Mouse (Mus musculus) MEL (cell line): ENCODE measurements around the gene Tmed6. TPM values are rescaled to one million over a fixed set of nuclear protein-coding genes. Genes with fewer than 3 reads are reported as not detected.

ENCODE experiments used
- DNase-seq: peaks from one replicate; pipeline ENCODE4 v3.0.0; 2011; ENCODE audit warnings: low read depth, low spot score
- H3K27ac ChIP-seq: 2 replicates; pipeline ENCODE4 v1.5.1; 2012; ENCODE audit warnings: low read depth, mild to moderate bottlenecking, control low read depth, low read length, moderate library complexity; ENCODE audit not compliant: control insufficient read depth
- H3K27me3 ChIP-seq, 2 experiments: fragments of 150-350 bp in 1 of 2; sonication (generic) in 1 of 2; 2 replicates each; pipeline ENCODE4 v1.6.1; 2012; ENCODE audit warnings: low read length in 2 of 2, mild to moderate bottlenecking in 2 of 2, improper control_type of control experiment in 1 of 2, moderate library complexity in 1 of 2; ENCODE audit not compliant: insufficient read depth in 2 of 2, control insufficient read depth in 1 of 2
- H3K36me3 ChIP-seq, 2 experiments: 2 replicates each; pipeline ENCODE4 v1.6.1; 2012 to 2014; ENCODE audit warnings: low read length in 2 of 2, improper control_type of control experiment in 1 of 2, inconsistent platforms in 1 of 2, mild to moderate bottlenecking in 1 of 2; ENCODE audit not compliant: insufficient read depth in 2 of 2, control insufficient read depth in 1 of 2
- H3K4me1 ChIP-seq, 2 experiments: fragments of 150-350 bp in 1 of 2; sonication (generic) in 1 of 2; 2 replicates each; pipeline ENCODE4 v1.6.1; 2012; ENCODE audit warnings: low read length in 2 of 2, improper control_type of control experiment in 1 of 2, mild to moderate bottlenecking in 1 of 2; ENCODE audit not compliant: insufficient read depth in 2 of 2, control insufficient read depth in 1 of 2
- H3K4me3 ChIP-seq, 2 experiments: fragments of 150-350 bp in 1 of 2; sonication (generic) in 1 of 2; 2 replicates each; pipeline ENCODE4 v1.5.1; 2012; ENCODE audit warnings: low read depth in 2 of 2, low read length in 2 of 2, mild to moderate bottlenecking in 2 of 2, moderate library complexity in 2 of 2, control low read depth in 1 of 2, improper control_type of control experiment in 1 of 2; ENCODE audit not compliant: control insufficient read depth in 1 of 2, insufficient read depth in 1 of 2
- H3K79me2 ChIP-seq: 2 replicates; pipeline ENCODE4 v1.6.1; 2012; ENCODE audit warnings: mild to moderate bottlenecking, low read length, moderate library complexity; ENCODE audit not compliant: control insufficient read depth, poor library complexity, insufficient read depth
- H3K9ac ChIP-seq: 2 replicates; pipeline ENCODE4 v1.6.1; 2012; ENCODE audit warnings: low read depth, mild to moderate bottlenecking, control low read depth, low read length, moderate library complexity; ENCODE audit not compliant: control insufficient read depth, poor library complexity, severe bottlenecking
- H3K9me3 ChIP-seq: fragments of 150-350 bp; sonication (generic); replicated peaks from 2 replicates; pipeline ENCODE4 v1.6.1; 2012; ENCODE audit warnings: mild to moderate bottlenecking, low read length, improper control_type of control experiment, moderate library complexity; ENCODE audit not compliant: insufficient read depth
- CTCF ChIP-seq, 3 experiments: IDR thresholded peaks in 2 of 3; conservative IDR thresholded peaks in 1 of 3; 2 replicates each; pipeline ENCODE4 v1.5.1; 2011 to 2012; ENCODE audit warnings: low read length in 3 of 3, low read depth in 2 of 3, mild to moderate bottlenecking in 2 of 3, improper control_type of control experiment in 1 of 3, inconsistent platforms in 1 of 3, mixed read lengths in 1 of 3, moderate library complexity in 1 of 3; ENCODE audit not compliant: control insufficient read depth in 1 of 3, insufficient read depth in 1 of 3, poor library complexity in 1 of 3, severe bottlenecking in 1 of 3
- EP300 ChIP-seq, 2 experiments: IDR thresholded peaks; 2 replicates each; pipeline ENCODE4 v1.6.1; 2011; ENCODE audit warnings: improper control_type of control experiment in 2 of 2, low read length in 2 of 2, low read depth in 1 of 2, mild to moderate bottlenecking in 1 of 2
- GATA1 ChIP-seq: IDR thresholded peaks from 2 replicates; pipeline ENCODE4 v1.6.1; 2011; ENCODE audit warnings: low read depth, low read length, improper control_type of control experiment
- KAT2A ChIP-seq: conservative IDR thresholded peaks from 2 replicates; pipeline ENCODE4 v1.6.1; 2012; ENCODE audit warnings: low read depth, low read length, improper control_type of control experiment, inconsistent platforms
- MAX ChIP-seq: IDR thresholded peaks from 2 replicates; pipeline ENCODE4 v1.6.1; 2011; ENCODE audit warnings: low read length, improper control_type of control experiment
- MEF2A ChIP-seq: IDR thresholded peaks from 2 replicates; pipeline ENCODE4 v1.6.1; 2014; ENCODE audit warnings: low read depth, mild to moderate bottlenecking, inconsistent platforms, low read length, improper control_type of control experiment; ENCODE audit not compliant: poor library complexity, insufficient replicate concordance, severe bottlenecking; ENCODE audit errors: extremely low read depth
- MXI1 ChIP-seq: IDR thresholded peaks from 2 replicates; pipeline ENCODE4 v1.6.1; 2011; ENCODE audit warnings: mild to moderate bottlenecking, low read depth, low read length, improper control_type of control experiment
- MYC ChIP-seq: IDR thresholded peaks from 2 replicates; pipeline ENCODE4 v1.6.1; 2011; ENCODE audit warnings: low read depth, mild to moderate bottlenecking, low read length, improper control_type of control experiment, moderate library complexity
- POLR2A ChIP-seq, 2 experiments: IDR thresholded peaks; 2 replicates each; pipeline ENCODE4 v1.6.1; 2011 to 2012; ENCODE audit warnings: low read length in 2 of 2, mild to moderate bottlenecking in 2 of 2, control low read depth in 1 of 2, improper control_type of control experiment in 1 of 2, low read depth in 1 of 2, moderate library complexity in 1 of 2; ENCODE audit not compliant: control insufficient read depth in 1 of 2, insufficient read depth in 1 of 2, poor library complexity in 1 of 2
- RCOR1 ChIP-seq: IDR thresholded peaks from 2 replicates; pipeline ENCODE4 v1.6.1; 2012; ENCODE audit warnings: low read depth, mild to moderate bottlenecking, inconsistent platforms, low read length, improper control_type of control experiment
- SIN3A ChIP-seq: IDR thresholded peaks from 2 replicates; pipeline ENCODE4 v1.6.1; 2012; ENCODE audit warnings: low read length, improper control_type of control experiment, inconsistent platforms
- SMC3 ChIP-seq: IDR thresholded peaks from 2 replicates; pipeline ENCODE4 v1.6.1; 2011; ENCODE audit warnings: low read depth, low read length, improper control_type of control experiment
- TAL1 ChIP-seq: IDR thresholded peaks from 2 replicates; pipeline ENCODE4 v1.6.1; 2012; ENCODE audit warnings: mild to moderate bottlenecking, inconsistent platforms, low read length, moderate library complexity, mixed read lengths
- TBP ChIP-seq: IDR thresholded peaks from 2 replicates; pipeline ENCODE4 v1.8.0; 2011; ENCODE audit warnings: low read depth, low read length, improper control_type of control experiment
- USF1 ChIP-seq: IDR thresholded peaks from 2 replicates; pipeline ENCODE4 v1.6.1; 2014; ENCODE audit warnings: low read depth, mild to moderate bottlenecking, inconsistent platforms, low read length, improper control_type of control experiment, moderate library complexity
- USF2 ChIP-seq, 2 experiments: IDR thresholded peaks; 2 replicates each; pipeline ENCODE4 v1.6.1; 2011 to 2012; ENCODE audit warnings: improper control_type of control experiment in 2 of 2, low read length in 2 of 2, borderline replicate concordance in 1 of 2, inconsistent platforms in 1 of 2, low read depth in 1 of 2, mild to moderate bottlenecking in 1 of 2; ENCODE audit not compliant: insufficient read depth in 1 of 2
- ZC3H11A ChIP-seq: IDR thresholded peaks from 2 replicates; pipeline ENCODE4 v1.6.1; 2012; ENCODE audit warnings: low read depth, mild to moderate bottlenecking, inconsistent platforms, low read length, improper control_type of control experiment
- ZNF384 ChIP-seq: IDR thresholded peaks from 2 replicates; pipeline ENCODE4 v1.6.1; 2012; ENCODE audit warnings: low read depth, mild to moderate bottlenecking, inconsistent platforms, low read length, improper control_type of control experiment
- polyA plus RNA-seq, 2 experiments: library from polyadenylated mRNA; stranded (reverse) in 1 of 2; unstranded in 1 of 2; fragments of >175 nt in 1 of 2; fragments of >200 nt in 1 of 2; gene quantifications; 2 replicates each; pipeline versions ENCODE4 v1.2.1 to v1.2.4; 2012; ENCODE audit warnings: low replicate concordance in 2 of 2, low read depth in 1 of 2; ENCODE audit not compliant: insufficient read length in 2 of 2, insufficient read depth in 1 of 2, missing spikeins in 1 of 2
- total RNA-seq: library from RNA; depleted of rRNA; stranded (reverse); fragments of 300-350 nt; gene quantifications from 2 replicates; pipeline ENCODE4 v1.2.3, GENCODE M21; 2012; rRNA removed

Tmed6 gene
- total RNA-seq (not detected in 2 replicates), polyA plus RNA-seq (not detected)

DNA sequence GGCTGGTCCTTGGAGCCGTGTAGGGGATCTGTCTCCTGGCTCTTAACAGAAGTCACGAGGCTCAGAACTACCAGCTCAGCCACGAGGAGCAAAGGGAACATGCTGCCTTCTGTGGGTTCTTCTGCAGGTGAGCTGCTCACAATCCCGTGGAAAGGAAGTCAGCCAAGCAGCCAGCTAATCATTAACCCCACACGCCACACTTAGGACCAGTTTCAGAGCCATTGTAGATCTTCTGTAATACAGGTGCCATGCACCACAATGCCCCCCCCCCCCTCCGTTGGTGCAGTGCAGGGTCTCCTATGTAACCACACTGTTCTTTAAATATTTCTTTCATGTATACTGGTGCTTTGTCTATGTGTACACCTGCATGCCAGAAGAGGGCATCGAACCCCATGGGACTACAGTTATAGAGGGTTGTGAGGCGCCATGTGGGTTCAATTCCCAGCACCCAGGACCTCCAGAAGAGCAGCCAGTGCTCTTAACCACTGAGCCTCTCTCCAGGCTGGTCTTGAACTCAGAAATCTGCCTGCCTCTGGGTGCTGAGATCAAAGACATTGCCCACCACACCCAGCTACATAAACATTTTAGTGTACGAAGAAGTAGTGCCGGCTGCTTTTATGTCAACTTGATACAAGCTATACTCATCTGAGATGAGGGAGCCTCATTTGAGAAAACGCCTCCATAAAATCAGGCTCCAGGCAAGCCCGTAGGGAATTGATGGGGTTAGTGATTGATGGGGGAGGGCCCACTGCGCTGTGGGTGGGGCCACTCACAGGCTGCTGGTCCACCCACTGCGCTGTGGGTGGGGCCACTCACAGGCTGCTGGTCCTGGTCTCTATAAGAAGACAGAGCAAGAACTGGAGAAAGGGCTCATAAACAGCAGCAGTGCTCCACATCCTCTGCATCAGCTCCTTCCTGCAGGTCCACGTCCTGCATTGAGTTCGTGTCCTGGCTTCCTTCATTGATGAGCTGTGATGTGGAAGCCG lies at the start of gene Tmed6:
Gene Tmed6, minus strand, starts transcription at position 134 of the 986 bp plus-strand sequence.
- DNase-seq = peak; percentile 86
- Histone ChIP-seq H3K4me3 (no peak within 1 kb of the TSS), H3K36me3 (no peaks in the 10 kb centered on the region), H3K4me1 (no peaks in the 10 kb centered on the region), H3K79me2 (no peaks in the 10 kb centered on the region), H3K9me3 (no peaks in the 10 kb centered on the region), H3K9ac (no peak within 1 kb of the TSS), H3K27me3 (no peaks in the 10 kb centered on the region), H3K27ac (no peak within 1 kb of the TSS)
- TF ChIP-seq MAX (no peak), ZC3H11A (no peak), MEF2A (no peak)

DNA sequence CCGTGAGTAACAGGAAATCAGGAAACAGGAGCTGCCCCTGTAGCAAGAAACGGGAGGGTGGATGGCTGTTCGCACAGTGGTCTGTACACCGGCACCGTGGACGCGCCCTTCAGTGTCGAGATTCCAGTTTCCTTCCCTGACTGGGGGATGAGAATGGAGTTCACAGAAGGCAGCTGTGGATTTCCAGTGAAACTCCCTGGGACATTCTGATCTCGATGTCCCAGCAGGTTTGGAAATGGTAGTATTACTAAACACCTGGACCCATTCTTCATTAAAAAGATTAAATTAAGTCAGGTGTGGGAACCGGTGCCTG lies 49.5 kb upstream of the Tmed6 start:
- TF ChIP-seq SIN3A = 0 out of 2 replicates have a peak, but pooled peaks have one; percentile 9
- no peak for TF ChIP-seq GATA1
- no peak for TF ChIP-seq CTCF (IDR thresholded peaks at IDR 0.05 in 2 of 3, conservative IDR thresholded peaks at IDR 0.05 in 1 of 3; ENCODE audit: control insufficient read depth in 1 of 3, insufficient read depth in 1 of 3, low read depth in 2 of 3, low read length in 3 of 3, poor library complexity in 1 of 3, severe bottlenecking in 1 of 3)
- TF ChIP-seq EP300 (IDR thresholded peaks at IDR 0.05; ENCODE audit: low read depth in 1 of 2, low read length in 2 of 2) = peak in 1 of 2 experiments; percentile 33; a peak in 1 of 4 replicates
- TF ChIP-seq RCOR1 = no peak
- peak overlapping the region; percentile 27 to 69 for H3K4me3 ChIP-seq
- no peaks in the 10 kb centered on the region for H3K27me3 ChIP-seq
- peaks cover 0 to 30% of the 10 kb centered on the region in 2 experiments; a peak in 2 of 4 replicates for H3K36me3 ChIP-seq
- H3K4me1 ChIP-seq = peaks cover 0 to 14% of the 10 kb centered on the region in 2 experiments; a peak in 2 of 4 replicates
- no peaks in the 10 kb centered on the region for H3K79me2 ChIP-seq
- H3K27ac ChIP-seq = peak overlapping the region; percentile 46; the same call in 1 of the 2 replicates
- peak overlapping the region; percentile 69 for H3K9ac ChIP-seq
- no peak for DNase-seq
- no peaks in the 10 kb centered on the region for H3K9me3 ChIP-seq

- Histone ChIP-seq H3K4me3 (peak overlapping the region; percentile 27 to 69), H3K9me3 (no peaks in the 10 kb centered on the region), H3K9ac (peak overlapping the region; percentile 69), H3K36me3 (peaks cover 0 to 30% of the 10 kb centered on the region in 2 experiments; a peak in 2 of 4 replicates), H3K27me3 (no peaks in the 10 kb centered on the region), H3K4me1 (peaks cover 0 to 16% of the 10 kb centered on the region in 2 experiments; a peak in 2 of 4 replicates), H3K79me2 (no peaks in the 10 kb centered on the region), H3K27ac (peak overlapping the region; percentile 46)
- no peak for TF ChIP-seq SMC3
- TF ChIP-seq USF1 = peak; percentile 87
- peak; percentile 39; the same call in 1 of the 2 replicates for TF ChIP-seq MYC
- TF ChIP-seq TAL1 = peak; percentile 40
- TF ChIP-seq USF2 (IDR thresholded peaks at IDR 0.05; ENCODE audit: borderline replicate concordance in 1 of 2, insufficient read depth in 1 of 2, low read depth in 1 of 2, low read length in 2 of 2) = peak in 1 of 2 experiments; percentile 52; a peak in 1 of 4 replicates
- peak; percentile 68; the same call in 1 of the 2 replicates for TF ChIP-seq MAX
- TF ChIP-seq POLR2A (IDR thresholded peaks at IDR 0.05; ENCODE audit: control insufficient read depth in 1 of 2, insufficient read depth in 1 of 2, low read depth in 1 of 2, low read length in 2 of 2, poor library complexity in 1 of 2) = 0 out of 4 replicates have a peak, but pooled peaks of 1 of the 2 experiments have one; percentile 28
- no peak for TF ChIP-seq KAT2A
- peak; percentile 41; the same call in 1 of the 2 replicates for TF ChIP-seq GATA1
- TF ChIP-seq TBP = 0 out of 2 replicates have a peak, but pooled peaks have one; percentile 41
- TF ChIP-seq SIN3A = peak; percentile 53; the same call in 1 of the 2 replicates
- peak; percentile 83 for TF ChIP-seq ZNF384
- TF ChIP-seq MXI1 = no peak; the same call in 1 of the 2 replicates
- peak; percentile 83 for DNase-seq
Observed at GRCm38 (mm10) chr8:107114150-107115007, 48.9 kb upstream of the Tmed6 start.
